Mouse (Mus musculus) urinary bladder, adult 2 months (tissue): ENCODE data around the gene Vnn3. TPM values are rescaled to one million over a fixed set of nuclear protein-coding genes. Genes with fewer than 3 reads are reported as not detected.

ENCODE experiments used
- DNase-seq: peaks from one replicate; pipeline ENCODE4 v3.0.0; 2022; ENCODE audit warnings: low spot score
- polyA plus RNA-seq: library from polyadenylated mRNA; depleted of rRNA; stranded (reverse); fragments of >200 nt; gene quantifications from 2 replicates; pipeline ENCODE4 v1.2.3, GENCODE M21; 2012; rRNA removed

Vnn3 gene
- 0.44 and 0.94 TPM in 2 replicates for polyA plus RNA-seq

GRCm38 (mm10) chr10:23851228-23851912 lies at the start of gene Vnn3:
TSS of gene Vnn3 (plus strand) at chr10:23851462.
- no peak for DNase-seq

- DNase-seq: no peak
Measured at GRCm38 (mm10) chr10:23802911-23803310, 48.4 kb upstream of the Vnn3 start.

- no peak for DNase-seq
Measured at GRCm38 (mm10) chr10:23804665-23805064, 46.6 kb upstream of the Vnn3 start.

GRCm38 (mm10) chr10:23806201-23806600 lies 45.1 kb upstream of the Vnn3 start:
- DNase-seq: no peak

- no peak for DNase-seq
Measured at GRCm38 (mm10) chr10:23811635-23812437, 39.4 kb upstream of the Vnn3 start.

- no peak for DNase-seq
Measured at GRCm38 (mm10) chr10:23812438-23812759, 38.9 kb upstream of the Vnn3 start.

- DNase-seq: no peak
Measured at GRCm38 (mm10) chr10:23812852-23813766, 38.2 kb upstream of the Vnn3 start.

GRCm38 (mm10) chr10:23815168-23815567 lies 36.1 kb upstream of the Vnn3 start:
- DNase-seq: peak; percentile 39

GRCm38 (mm10) chr10:23816241-23816640 lies 35.0 kb upstream of the Vnn3 start:
- no peak for DNase-seq

- no peak for DNase-seq
Measured at GRCm38 (mm10) chr10:23826516-23826915, 24.7 kb upstream of the Vnn3 start.

- DNase-seq: no peak
Measured at GRCm38 (mm10) chr10:23836003-23836964, 15.0 kb upstream of the Vnn3 start.

GRCm38 (mm10) chr10:23837115-23837514 lies 14.1 kb upstream of the Vnn3 start:
- DNase-seq: no peak

- DNase-seq: no peak
Measured at GRCm38 (mm10) chr10:23838910-23839309, 12.4 kb upstream of the Vnn3 start.

- no peak for DNase-seq
Measured at GRCm38 (mm10) chr10:23839368-23839767, 11.9 kb upstream of the Vnn3 start.

GRCm38 (mm10) chr10:23840496-23840895 lies 10.8 kb upstream of the Vnn3 start:
- DNase-seq: no peak

- DNase-seq: no peak
Measured at GRCm38 (mm10) chr10:23852096-23852495, 834 bp downstream of the Vnn3 start.

GRCm38 (mm10) chr10:23864362-23865312 lies 13.4 kb downstream of the Vnn3 start:
- DNase-seq: no peak

GRCm38 (mm10) chr10:23880695-23881094 lies 29.4 kb downstream of the Vnn3 start:
- no peak for DNase-seq

GRCm38 (mm10) chr10:23884910-23885309 lies 33.6 kb downstream of the Vnn3 start:
- DNase-seq: no peak

GRCm38 (mm10) chr10:23886060-23886459 lies 34.8 kb downstream of the Vnn3 start:
- no peak for DNase-seq
